Mouse (Mus musculus): ENCODE data around the gene Olfr1506. TPM values are rescaled to one million over a fixed set of nuclear protein-coding genes. Genes with fewer than 3 reads are reported as not detected.

Gene Olfr1506
- polyA plus RNA-seq (2017; shearing (Covaris generic)) = not detected

GRCm38 (mm10) chr2:90224393-90224792, at the start of gene Olfr1506:
Olfr1506 (minus strand) TSS chr2:90224493.

GRCm38 (mm10) chr2:90270932-90271331, 46.6 kb upstream of the Olfr1506 start, which contains the start of gene Olfr1271:
Olfr1271 (minus strand) TSS chr2:90271032.

GRCm38 (mm10) chr2:90257492-90257891, 33.2 kb upstream of the Olfr1506 start, which contains the start of gene Olfr142:
Olfr142 (minus strand) TSS chr2:90257592.

Other genes starting within 250 kb of the Olfr1506 start
- not detected for gene Olfr1261, start 233.3 kb downstream of the Olfr1506 start, polyA plus RNA-seq (2017; shearing (Covaris generic))
- gene Olfr1262, start 224.3 kb downstream of the Olfr1506 start, polyA plus RNA-seq (2017; shearing (Covaris generic)) = not detected
- gene Olfr1263, start 212.4 kb downstream of the Olfr1506 start, polyA plus RNA-seq (2017; shearing (Covaris generic)) = not detected
- not detected for gene Olfr1264, start 198.9 kb downstream of the Olfr1506 start, polyA plus RNA-seq (2017; shearing (Covaris generic))
- 0.10 TPM for gene Olfr1265, start 189.2 kb downstream of the Olfr1506 start, polyA plus RNA-seq (2017; shearing (Covaris generic))
- gene Olfr140, start 160.9 kb downstream of the Olfr1506 start, polyA plus RNA-seq (2017; shearing (Covaris generic)) = not detected
- gene Olfr1269, start 103.1 kb downstream of the Olfr1506 start, polyA plus RNA-seq (2017; shearing (Covaris generic)) = not detected
- not detected for gene Olfr32, start 82.2 kb downstream of the Olfr1506 start, polyA plus RNA-seq (2017; shearing (Covaris generic))
- not detected for gene Olfr1270, start 71.4 kb downstream of the Olfr1506 start, polyA plus RNA-seq (2017; shearing (Covaris generic))
- gene Olfr142, start 33.1 kb upstream of the Olfr1506 start, polyA plus RNA-seq (2017; shearing (Covaris generic)) = not detected
- not detected for gene Olfr1271, start 46.5 kb upstream of the Olfr1506 start, polyA plus RNA-seq (2017; shearing (Covaris generic))
- not detected for gene Olfr1272, start 68.3 kb upstream of the Olfr1506 start, polyA plus RNA-seq (2017; shearing (Covaris generic))
- not detected for gene Gm13769, start 97.7 kb upstream of the Olfr1506 start, polyA plus RNA-seq (2017; shearing (Covaris generic))
- gene Olfr1274-ps, start 174.2 kb upstream of the Olfr1506 start, polyA plus RNA-seq (2017; shearing (Covaris generic)) = not detected

All from naive thymus-derived CD4-positive, alpha-beta T cell, adult 5 months (primary cell).